30 mouse cellular contexts compared by ENCODE assay signal in genomic region chr9:106137671-106138216, GRCm38 (mm10). TPM values are rescaled to one million over a fixed set of nuclear protein-coding genes. Genes with fewer than 3 reads are reported as not detected.
DNase-seq lines count a peak whose midpoint lies in the region; ATAC-seq lines count a peak whose summit lies in the region.
"Had no signal": no experiment of that assay in that cellular context is flagged by ENCODE, and none has a peak within 500 bp of the region (broad histone marks: within the 10 kb centered on the region; RNA-seq: fewer than 3 reads in every experiment).

No protein-coding gene starts in this region.

- H3K9me3 ChIP-seq in midbrain, embryonic 11.5 days (ENCODE audit: control insufficient read depth, low read length), result no peaks in the 10 kb centered on the region
- H3K9me3 ChIP-seq in midbrain, embryonic 10.5 days (replicated peaks), result no peaks in the 10 kb centered on the region
- H3K9me3 ChIP-seq in intestine, embryonic 16.5 days (ENCODE audit: control insufficient read depth, low read length), result no peaks in the 10 kb centered on the region
- no peaks in the 10 kb centered on the region for H3K9me3 ChIP-seq in forebrain, embryonic 13.5 days (replicated peaks)
- H3K9me3 ChIP-seq: heart, embryonic 10.5 days; heart, embryonic 15.5 days; intestine, embryonic 15.5 days; limb, embryonic 15.5 days; liver, embryonic 15.5 days; neural tube, embryonic 12.5 days had no signal

- H3K4me2 ChIP-seq in midbrain, embryonic 11.5 days, result no peak overlapping the region
- no peak overlapping the region for H3K4me2 ChIP-seq in intestine, embryonic 16.5 days (ENCODE audit: low read depth, low read length)
- H3K4me2 ChIP-seq in forebrain, embryonic 13.5 days, result no peak overlapping the region
- H3K4me2 ChIP-seq: heart, embryonic 15.5 days; intestine, embryonic 15.5 days; limb, embryonic 15.5 days; liver, embryonic 15.5 days; lung, embryonic 14.5 days; neural tube, embryonic 12.5 days had no signal

- no peaks in the 10 kb centered on the region for H3K4me1 ChIP-seq in midbrain, embryonic 11.5 days (ENCODE audit: control insufficient read depth, insufficient read depth, low read length)
- H3K4me1 ChIP-seq in midbrain, embryonic 10.5 days, result peaks cover 26% of the 10 kb centered on the region
- H3K4me1 ChIP-seq in intestine, embryonic 16.5 days (ENCODE audit: control insufficient read depth, insufficient read depth, low read length), result no peaks in the 10 kb centered on the region
- H3K4me1 ChIP-seq in forebrain, embryonic 13.5 days, result peaks cover 31% of the 10 kb centered on the region
- H3K4me1 ChIP-seq: intestine, embryonic 15.5 days; liver, embryonic 15.5 days had no signal

- H3K27me3 ChIP-seq in midbrain, embryonic 11.5 days (ENCODE audit: control insufficient read depth, insufficient read depth, low read length), result no peaks in the 10 kb centered on the region
- no peaks in the 10 kb centered on the region for H3K27me3 ChIP-seq in midbrain, embryonic 10.5 days (ENCODE audit: low read depth, poor library complexity, severe bottlenecking)
- no peaks in the 10 kb centered on the region for H3K27me3 ChIP-seq in intestine, embryonic 16.5 days (replicated peaks; ENCODE audit: control insufficient read depth, insufficient read depth, low read length)
- peaks cover 44% of the 10 kb centered on the region for H3K27me3 ChIP-seq in forebrain, embryonic 13.5 days
- H3K27me3 ChIP-seq: heart, embryonic 15.5 days; intestine, embryonic 15.5 days; limb, embryonic 15.5 days; liver, embryonic 15.5 days; neural tube, embryonic 12.5 days had no signal

- no peak for ATAC-seq in midbrain, embryonic 11.5 days (ENCODE audit: low FRiP score)
- ATAC-seq in intestine, embryonic 16.5 days, result no peak
- ATAC-seq in forebrain, embryonic 13.5 days, result no peak
- ATAC-seq: CD4-positive, CD25-positive, alpha-beta regulatory T cell, adult 4 months; forebrain, postnatal 0 days; hindbrain, embryonic 16.5 days; intestine, embryonic 15.5 days; midbrain, embryonic 16.5 days had no signal

- no peaks in the 10 kb centered on the region for H3K36me3 ChIP-seq in midbrain, embryonic 11.5 days (ENCODE audit: control insufficient read depth, insufficient read depth, low read length)
- no peaks in the 10 kb centered on the region for H3K36me3 ChIP-seq in midbrain, embryonic 10.5 days
- H3K36me3 ChIP-seq in intestine, embryonic 16.5 days (ENCODE audit: control insufficient read depth, insufficient read depth, low read length), result no peaks in the 10 kb centered on the region
- no peaks in the 10 kb centered on the region for H3K36me3 ChIP-seq in forebrain, embryonic 13.5 days (ENCODE audit: poor library complexity, severe bottlenecking)
- H3K36me3 ChIP-seq: heart, embryonic 10.5 days; heart, embryonic 15.5 days; intestine, embryonic 15.5 days; limb, embryonic 15.5 days; liver, embryonic 15.5 days; neural tube, embryonic 12.5 days had no signal

- no peak overlapping the region for H3K4me3 ChIP-seq in midbrain, embryonic 11.5 days (ENCODE audit: low read depth, low read length)
- H3K4me3 ChIP-seq in midbrain, embryonic 10.5 days, result no peak overlapping the region
- no peak overlapping the region for H3K4me3 ChIP-seq in intestine, embryonic 16.5 days (ENCODE audit: low read length)
- H3K4me3 ChIP-seq in forebrain, embryonic 13.5 days, result no peak overlapping the region
- H3K4me3 ChIP-seq: heart, embryonic 10.5 days; heart, embryonic 15.5 days; intestine, embryonic 15.5 days; limb, embryonic 15.5 days; liver, embryonic 15.5 days; neural tube, embryonic 12.5 days had no signal

- H3K9ac ChIP-seq in midbrain, embryonic 11.5 days (ENCODE audit: low read length), result no peak overlapping the region
- H3K9ac ChIP-seq in intestine, embryonic 16.5 days (ENCODE audit: low read depth, low read length), result no peak overlapping the region
- no peak overlapping the region for H3K9ac ChIP-seq in forebrain, embryonic 13.5 days
- H3K9ac ChIP-seq: forebrain, postnatal 0 days; heart, embryonic 15.5 days; intestine, embryonic 15.5 days; limb, embryonic 15.5 days; liver, embryonic 15.5 days; lung, embryonic 14.5 days; neural tube, embryonic 12.5 days had no signal

- peak; percentile 76 for DNase-seq in midbrain, embryonic 11.5 days (ENCODE audit: low spot score, missing footprints)
- no peak for DNase-seq in midbrain, embryonic 10.5 days (ENCODE audit: low spot score)
- DNase-seq in embryo, embryonic 9.5 days (ENCODE audit: extremely low spot score), result peak; percentile 50
- peak; percentile 61 for DNase-seq in forelimb bud, embryonic 11.5 days (ENCODE audit: low read depth, low spot score)
- no peak for DNase-seq in testis, postnatal 14 days (ENCODE audit: low spot score)
- DNase-seq: adrenal gland, postnatal 25 days; cerebellum, adult 18-20 months; cerebellum, postnatal 25 days; forebrain, postnatal 0 days; gastrocnemius, postnatal 14 days; kidney, adult 8-10 months; kidney, postnatal 4 days; lung, embryonic 14.5 days; lung, postnatal 14 days; right cerebral cortex, adult 18-20 months; spleen, adult 18-20 months; thymus, adult 18-20 months; thymus, postnatal 4 days had no signal

- 36% methylated on average over 10 of the region's 10 CpGs for WGBS in midbrain, embryonic 11.5 days
- WGBS in midbrain, embryonic 10.5 days, result 39% methylated on average over 10 of the region's 10 CpGs
- 68% methylated on average over 10 of the region's 10 CpGs for WGBS in intestine, embryonic 16.5 days
- WGBS in forebrain, embryonic 13.5 days, result 33% methylated on average over 10 of the region's 10 CpGs

- no peak overlapping the region for H3K27ac ChIP-seq in midbrain, embryonic 11.5 days (ENCODE audit: low read depth, low read length)
- H3K27ac ChIP-seq in midbrain, embryonic 10.5 days (replicated peaks), result no peak overlapping the region
- no peak overlapping the region for H3K27ac ChIP-seq in intestine, embryonic 16.5 days (ENCODE audit: low read length)
- H3K27ac ChIP-seq in forebrain, embryonic 13.5 days, result no peak overlapping the region
- H3K27ac ChIP-seq: heart, embryonic 10.5 days; heart, embryonic 15.5 days; intestine, embryonic 15.5 days; kidney, postnatal 0 days; limb, embryonic 15.5 days; liver, embryonic 15.5 days; neural tube, embryonic 12.5 days had no signal

RNA-seq across cellular contexts. Expression of gene Glyctk, which starts 20.2 kb away (rescaled TPM):
- polyA plus RNA-seq in midbrain, embryonic 11.5 days (2014; fragmentation: Nextera tagmentation; extraction: Ambion mirVana), result 5.6 and 6.3 TPM in 2 replicates
- 5.0 and 8.4 TPM in 2 replicates for polyA plus RNA-seq in midbrain, embryonic 10.5 days (2016; fragmentation: Nextera tagmentation; extraction: Ambion mirVana)
- polyA plus RNA-seq in intestine, embryonic 16.5 days (2015; fragmentation: Nextera tagmentation; extraction: Ambion mirVana), result 8.6 and 10.8 TPM in 2 replicates
- polyA plus RNA-seq in forebrain, embryonic 13.5 days (2015; fragmentation: Nextera tagmentation; extraction: Ambion mirVana), result 6.4 and 7.9 TPM in 2 replicates

RNA-seq across cellular contexts. Expression of gene Wdr82, which starts 33.0 kb away (rescaled TPM):
- polyA plus RNA-seq in midbrain, embryonic 11.5 days (2014; fragmentation: Nextera tagmentation; extraction: Ambion mirVana), result 30.2 and 32.6 TPM in 2 replicates
- 23.4 and 29.3 TPM in 2 replicates for polyA plus RNA-seq in midbrain, embryonic 10.5 days (2016; fragmentation: Nextera tagmentation; extraction: Ambion mirVana)
- polyA plus RNA-seq in intestine, embryonic 16.5 days (2015; fragmentation: Nextera tagmentation; extraction: Ambion mirVana), result 12.4 and 12.8 TPM in 2 replicates
- polyA plus RNA-seq in forebrain, embryonic 13.5 days (2015; fragmentation: Nextera tagmentation; extraction: Ambion mirVana), result 33.8 and 40.1 TPM in 2 replicates

RNA-seq across cellular contexts. Expression of gene Col6a4, which starts 41.2 kb away (rescaled TPM):
- polyA plus RNA-seq in midbrain, embryonic 11.5 days (2014; fragmentation: Nextera tagmentation; extraction: Ambion mirVana), result 0.11 TPM in 1 of 2 replicates, not detected in the other
- polyA plus RNA-seq in midbrain, embryonic 10.5 days (2016; fragmentation: Nextera tagmentation; extraction: Ambion mirVana), result 0.06 and 0.10 TPM in 2 replicates
- 72.7 and 83.0 TPM in 2 replicates for polyA plus RNA-seq in intestine, embryonic 16.5 days (2015; fragmentation: Nextera tagmentation; extraction: Ambion mirVana)
- polyA plus RNA-seq in forebrain, embryonic 13.5 days (2015; fragmentation: Nextera tagmentation; extraction: Ambion mirVana), result 0.49 and 0.50 TPM in 2 replicates
- polyA plus RNA-seq: CD4-positive, CD25-positive, alpha-beta regulatory T cell, adult 4 months; liver, embryonic 15.5 days had no signal

Comparison
In these comparisons a context has a peak if more than half of its experiments do, and no peak if none do; other contexts are left out.
1. DNase-seq: peak in midbrain, embryonic 11.5 days (single experiment), embryo, embryonic 9.5 days (single experiment) and forelimb bud, embryonic 11.5 days (single experiment); none in midbrain, embryonic 10.5 days (single experiment) and testis, postnatal 14 days (single experiment).
2. RNA of gene Col6a4, which starts 41.2 kb away (polyA plus RNA-seq): 72.7 to 83.0 TPM in intestine, embryonic 16.5 days; 0.49 to 0.50 TPM in forebrain, embryonic 13.5 days, 0.11 TPM in midbrain, embryonic 11.5 days and 0.06 to 0.10 TPM in midbrain, embryonic 10.5 days; every median in the first group is over 10 times any median in the second.